Mouse (Mus musculus): ENCODE data around the gene Syndig1l. TPM values are rescaled to one million over a fixed set of nuclear protein-coding genes. Genes with fewer than 3 reads are reported as not detected.

Syndig1l gene
- under 1 TPM; 0.71 to 0.87 TPM for total RNA-seq (2021)
- long read RNA-seq, experiment 1, result 0 reads
- long read RNA-seq, experiment 2, partial matches to known transcripts, result 0 of 4 reads
- long read RNA-seq, experiment 2, other reads (novel, unspliced or antisense), result 1 of 4 reads

DNA sequence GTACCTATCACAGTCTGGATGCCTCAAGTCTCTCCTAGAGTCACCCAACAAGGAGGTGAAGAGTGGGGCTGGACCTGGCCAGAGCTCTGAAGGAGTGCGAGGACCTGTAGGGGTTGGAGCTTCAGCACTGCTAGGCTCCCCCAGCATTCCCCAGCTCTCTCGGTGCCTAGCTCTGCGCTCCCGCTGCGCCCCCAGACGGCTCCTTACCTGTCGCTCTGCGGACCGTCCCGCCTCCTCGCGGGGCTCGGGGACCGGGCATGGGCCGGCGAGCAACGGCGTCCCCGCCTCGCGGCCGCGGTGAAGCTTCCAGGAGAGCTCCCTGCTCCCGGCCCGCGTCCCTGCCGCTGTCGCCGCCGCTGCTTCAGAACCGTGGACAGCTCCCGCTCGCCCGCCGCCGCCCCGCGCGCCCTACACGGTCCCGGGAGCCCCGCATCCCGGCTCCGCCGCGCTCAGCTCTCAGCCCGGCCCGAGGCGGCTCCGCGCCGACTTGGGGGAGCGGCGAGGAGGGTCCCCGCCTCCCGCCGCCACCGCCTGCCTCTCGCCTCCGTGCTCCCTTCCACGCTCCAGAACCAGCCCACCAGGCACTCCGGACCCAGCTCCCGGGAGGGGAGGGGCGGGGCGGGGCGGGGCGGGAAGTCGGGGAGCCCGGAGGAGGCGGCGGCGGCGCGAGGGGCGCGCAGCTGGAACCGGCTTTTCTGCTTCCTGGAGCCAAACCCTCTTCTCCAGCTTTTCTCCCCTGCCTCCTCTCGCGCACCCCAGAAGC lies at the start of gene Syndig1l:
Syndig1l (minus strand) TSS at position 513 of the 763 bp plus-strand sequence.
- DNase-seq (ENCODE audit: low spot score in 2 of 2), result peak; percentile 42 to 77

DNA sequence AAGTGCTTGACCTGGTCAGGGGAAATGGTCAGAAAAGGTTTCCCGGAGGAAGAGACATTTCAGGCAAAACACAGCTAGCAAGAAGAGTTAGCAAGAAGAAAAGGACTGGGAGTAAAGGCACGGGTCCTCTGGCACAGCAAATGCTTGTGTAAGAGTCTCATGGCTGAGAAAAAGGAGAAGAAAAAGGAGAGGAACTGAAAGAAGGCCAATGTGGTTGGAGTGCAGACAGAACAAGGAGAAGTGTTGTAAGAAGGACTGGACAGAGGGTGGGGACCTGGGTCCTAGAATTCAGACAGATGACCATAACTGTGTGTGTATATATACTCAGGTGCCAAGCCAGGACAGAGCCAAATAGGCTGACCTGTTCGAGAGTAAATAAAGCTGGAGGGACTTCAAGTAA lies 49.5 kb upstream of the Syndig1l start:
- no peak for DNase-seq (ENCODE audit: low spot score in 2 of 2)

DNA sequence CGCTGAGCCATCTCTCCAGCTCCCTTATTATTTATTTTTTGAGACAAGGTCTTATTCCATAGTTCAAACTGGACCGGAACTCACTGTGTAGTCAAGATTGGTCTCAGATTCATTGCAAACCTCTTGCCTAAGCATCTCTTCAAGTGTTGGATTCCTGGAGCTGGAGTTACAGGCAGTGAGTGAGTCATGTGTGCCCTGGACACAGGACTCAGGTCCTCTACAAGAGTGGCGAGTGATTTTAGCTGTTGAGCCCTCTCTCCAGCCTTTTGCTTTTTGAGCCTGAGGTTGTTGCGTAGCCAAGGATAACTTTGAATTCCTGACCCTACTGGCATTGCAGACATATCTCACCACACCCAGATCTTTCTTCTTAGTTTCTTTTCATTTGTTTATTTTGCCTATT lies 47.1 kb upstream of the Syndig1l start:
- DNase-seq (ENCODE audit: low spot score in 2 of 2), result no peak

DNA sequence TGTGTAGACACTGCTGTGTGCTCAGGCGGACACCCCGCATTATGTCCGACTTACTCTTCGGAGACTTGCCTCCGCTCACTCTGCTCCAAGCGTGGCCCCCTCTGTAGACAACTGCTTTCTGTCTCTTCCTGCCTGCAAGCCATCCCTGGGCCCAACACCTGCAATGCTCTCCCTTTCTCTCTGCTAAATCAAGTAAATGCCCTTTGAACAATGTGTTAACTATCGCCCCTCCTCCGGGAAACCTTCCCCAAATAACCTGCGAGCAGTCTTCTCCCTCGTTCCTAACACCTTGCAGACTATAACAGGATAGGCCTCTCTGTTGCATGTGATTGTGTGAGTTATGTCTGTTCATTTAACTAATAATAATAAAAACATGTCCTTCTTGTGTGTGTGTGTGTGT lies 44.9 kb upstream of the Syndig1l start:
- no peak for DNase-seq (ENCODE audit: low spot score in 2 of 2)

- no peak for DNase-seq (ENCODE audit: low spot score in 2 of 2)
Observed at GRCm38 (mm10) chr12:84733366-84733765, 34.7 kb upstream of the Syndig1l start.

DNA sequence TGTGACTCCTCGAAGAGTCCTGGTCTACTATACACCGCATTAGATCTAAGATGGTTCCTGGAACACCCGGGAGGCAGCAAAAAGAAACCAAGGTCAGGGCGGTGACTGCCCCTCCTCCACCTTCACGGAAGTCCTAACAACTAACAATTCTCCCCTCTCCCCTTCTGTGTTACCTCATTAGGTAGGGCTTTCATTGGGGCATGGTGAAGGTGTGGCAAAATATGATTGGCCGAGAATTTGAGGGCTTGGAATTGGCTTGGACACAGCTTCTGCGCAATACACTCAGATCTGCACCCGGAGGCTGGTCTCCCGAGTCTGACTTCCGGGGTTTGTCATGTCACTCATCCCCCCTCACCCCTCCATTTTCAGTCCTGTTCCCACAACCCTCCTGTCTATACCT lies 29.8 kb upstream of the Syndig1l start:
- no peak for DNase-seq (ENCODE audit: low spot score in 2 of 2)

GRCm38 (mm10) chr12:84727434-84727833 lies 28.8 kb upstream of the Syndig1l start:
- no peak for DNase-seq (ENCODE audit: low spot score in 2 of 2)

DNA sequence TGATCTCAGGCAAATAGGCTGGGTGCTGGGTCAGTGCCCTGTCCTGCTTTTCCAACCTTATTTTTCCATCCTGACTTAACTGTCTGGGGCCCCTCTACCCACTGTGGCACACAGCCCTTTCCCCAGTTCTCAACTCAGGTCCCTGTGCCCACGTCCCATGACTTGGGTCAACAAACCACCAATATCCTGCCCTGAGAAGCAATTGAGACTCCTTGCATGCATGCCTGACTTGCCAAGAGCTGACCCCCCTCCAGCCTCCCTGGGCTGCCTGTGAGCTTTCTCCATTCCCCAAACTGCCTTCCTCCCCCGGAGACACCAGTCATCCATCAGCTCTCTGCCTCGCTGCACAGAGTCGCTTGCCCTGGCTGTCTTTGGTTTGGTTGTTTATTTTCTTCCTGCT lies 28.4 kb upstream of the Syndig1l start:
- DNase-seq (ENCODE audit: low spot score in 2 of 2), result no peak

DNA sequence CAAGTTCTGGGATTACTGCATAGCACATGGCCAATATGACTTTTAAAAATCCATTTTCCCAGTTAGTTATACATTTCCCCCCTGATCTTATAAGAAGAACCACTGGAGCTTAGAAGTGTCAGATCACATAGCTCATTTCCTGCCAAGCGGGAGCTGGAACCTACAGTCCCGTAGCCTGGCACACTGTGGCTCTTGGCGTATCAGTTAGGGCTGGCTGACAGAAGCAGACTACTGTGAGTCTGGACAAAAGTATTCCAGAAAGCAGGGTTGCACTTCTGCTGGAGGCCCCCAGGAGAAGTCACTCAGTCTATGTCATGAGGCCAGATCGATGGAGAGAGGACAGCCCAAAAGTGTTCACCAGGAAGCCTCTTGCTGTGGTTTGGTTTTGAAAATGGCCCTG lies 27.8 kb upstream of the Syndig1l start:
- no peak for DNase-seq (ENCODE audit: low spot score in 2 of 2)

DNA sequence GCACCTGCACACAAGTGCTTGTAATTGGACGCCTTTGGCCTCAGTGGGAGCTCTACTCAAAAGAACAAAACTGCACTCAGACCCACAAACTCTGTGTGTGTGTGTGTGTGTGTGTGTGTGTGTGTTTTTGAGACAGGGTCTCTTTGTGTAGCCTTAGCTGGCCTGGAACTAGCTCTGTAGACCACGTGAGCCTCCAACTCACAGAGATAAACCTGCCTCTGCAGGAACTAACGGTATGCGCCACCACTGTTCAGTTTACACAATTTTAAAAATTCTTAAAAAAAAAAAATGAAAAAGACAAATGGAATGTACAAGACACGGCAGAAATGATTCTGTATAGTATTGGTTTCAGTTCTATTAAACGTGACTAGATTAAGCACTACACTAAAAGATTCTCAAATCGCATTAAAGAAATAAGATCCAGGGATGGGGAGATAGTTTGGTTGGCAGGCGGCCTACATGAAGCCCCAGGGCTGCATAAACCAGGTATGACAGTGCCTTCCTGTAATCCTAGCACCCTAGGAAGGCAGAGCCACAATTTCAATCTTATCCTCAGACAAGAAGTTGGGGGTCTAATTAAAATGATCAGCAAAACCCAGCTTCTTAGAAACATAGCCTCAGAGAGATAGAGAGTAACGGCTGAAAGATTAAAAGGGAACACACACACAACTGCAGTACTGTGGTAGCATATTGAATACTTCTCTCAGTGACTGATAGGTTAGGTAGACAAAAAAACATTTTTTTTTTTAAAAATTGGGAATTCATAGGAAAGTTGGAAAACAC lies 20.0 kb upstream of the Syndig1l start:
- no peak for DNase-seq (ENCODE audit: low spot score in 2 of 2)

- DNase-seq (ENCODE audit: low spot score in 2 of 2), result no peak
Observed at GRCm38 (mm10) chr12:84714578-84714977, 15.9 kb upstream of the Syndig1l start.

- peak in 1 of 2 experiments; percentile 12 for DNase-seq (ENCODE audit: low spot score in 2 of 2)
Observed at GRCm38 (mm10) chr12:84709842-84710439, 11.3 kb upstream of the Syndig1l start.

- no peak for DNase-seq (ENCODE audit: low spot score in 2 of 2)
Observed at GRCm38 (mm10) chr12:84707804-84708203, 9.2 kb upstream of the Syndig1l start.

DNA sequence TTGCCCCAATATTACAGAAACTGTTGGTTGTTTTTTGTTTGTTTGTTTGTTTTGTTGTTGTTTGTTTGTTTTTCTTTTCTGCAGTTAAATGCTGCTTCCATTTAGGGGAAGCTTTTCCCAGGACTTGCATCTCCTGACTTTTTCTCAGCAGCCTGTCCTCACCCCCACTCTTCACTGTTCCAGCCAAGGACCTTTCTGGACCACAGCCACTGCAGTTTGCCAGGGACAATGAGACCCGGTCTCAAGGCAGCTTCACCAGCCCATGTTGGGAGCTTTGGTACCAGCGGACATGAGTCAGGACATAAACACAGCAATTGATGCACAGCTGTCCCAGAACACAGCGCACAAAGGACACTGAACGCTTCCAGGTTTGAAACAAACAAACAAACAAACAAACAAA lies 8.3 kb upstream of the Syndig1l start:
- no peak for DNase-seq (ENCODE audit: low spot score in 2 of 2)

DNA sequence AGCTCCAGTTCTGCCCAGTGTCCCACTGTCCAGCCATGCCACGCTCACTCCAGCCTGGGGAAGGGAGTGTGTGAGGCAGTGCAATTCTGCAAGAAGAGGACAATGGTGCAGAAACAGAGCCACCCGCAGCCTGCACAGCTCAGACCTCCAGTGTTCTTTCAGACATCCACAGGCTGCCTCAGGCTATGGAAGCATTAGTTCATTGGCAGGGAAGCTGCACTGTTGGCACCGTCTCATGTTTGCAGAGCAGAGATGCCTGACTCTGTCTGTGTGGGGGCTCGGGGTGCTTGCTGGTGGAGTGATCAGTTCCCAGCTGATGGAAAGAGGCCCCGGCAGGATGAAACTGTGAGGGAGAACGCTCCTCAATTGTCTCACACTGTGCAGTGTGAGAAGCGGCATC lies 4.0 kb upstream of the Syndig1l start:
- DNase-seq (ENCODE audit: low spot score in 2 of 2), result no peak

GRCm38 (mm10) chr12:84692141-84692540 lies 6.5 kb downstream of the Syndig1l start:
- no peak for DNase-seq (ENCODE audit: low spot score in 2 of 2)

DNA sequence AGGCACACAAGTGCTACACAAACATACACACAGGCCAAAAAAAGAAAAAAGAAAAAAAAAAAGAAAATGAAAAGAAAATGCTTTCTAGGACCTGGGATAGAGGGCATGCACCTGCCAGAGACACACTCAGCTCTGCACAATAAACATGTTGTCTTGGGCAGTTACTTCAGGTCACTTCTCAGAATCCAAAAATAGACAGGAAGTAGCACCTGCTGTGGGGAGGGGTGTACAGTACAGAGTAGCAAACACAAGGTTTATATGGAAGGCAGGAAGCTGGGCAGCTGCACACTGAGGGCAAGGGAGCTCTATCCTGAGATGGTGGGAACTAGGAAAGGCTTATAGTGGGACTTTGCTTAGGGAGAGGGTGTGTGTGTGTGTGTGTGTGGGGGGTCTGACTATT lies 7.3 kb downstream of the Syndig1l start:
- no peak for DNase-seq (ENCODE audit: low spot score in 2 of 2)

DNA sequence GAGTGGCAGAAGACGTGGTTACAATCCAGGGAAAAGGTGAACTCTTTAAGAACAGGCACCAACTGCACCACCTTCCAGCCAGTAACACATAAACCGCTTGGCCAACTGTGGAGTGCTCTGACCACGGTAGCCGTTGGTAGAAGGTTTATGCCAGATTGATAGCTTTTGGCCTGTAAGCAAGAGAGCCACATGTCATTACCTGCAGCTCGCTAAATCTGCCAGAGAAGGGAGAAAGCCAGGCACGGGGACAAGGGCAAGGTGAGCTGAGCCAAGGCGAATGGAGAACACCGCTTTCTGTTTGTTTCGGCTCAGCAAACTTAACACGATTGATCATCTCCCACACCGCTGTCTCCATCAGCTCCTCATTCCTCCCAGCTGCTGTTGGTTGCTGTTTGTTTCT lies 9.6 kb downstream of the Syndig1l start:
- no peak for DNase-seq (ENCODE audit: low spot score in 2 of 2)

DNA sequence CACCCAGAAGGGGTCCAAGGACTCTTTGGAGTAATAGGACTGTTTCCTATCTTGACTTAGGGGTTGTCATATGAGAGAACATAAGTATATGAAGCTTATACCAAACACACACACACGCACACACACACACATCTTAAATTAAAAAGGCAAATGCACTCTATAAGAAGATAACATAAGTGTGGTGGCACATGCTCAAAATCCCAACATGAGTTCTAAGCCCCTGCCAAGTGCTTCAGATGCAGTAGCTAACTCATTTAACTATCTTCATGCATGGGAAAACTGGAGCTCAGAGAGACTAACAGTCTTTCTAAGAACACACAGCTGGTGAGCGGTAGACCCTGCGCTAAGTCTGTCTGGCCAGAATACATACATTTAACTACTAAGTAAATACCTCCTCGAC lies 11.1 kb downstream of the Syndig1l start:
- DNase-seq (ENCODE audit: low spot score in 2 of 2), result no peak

DNA sequence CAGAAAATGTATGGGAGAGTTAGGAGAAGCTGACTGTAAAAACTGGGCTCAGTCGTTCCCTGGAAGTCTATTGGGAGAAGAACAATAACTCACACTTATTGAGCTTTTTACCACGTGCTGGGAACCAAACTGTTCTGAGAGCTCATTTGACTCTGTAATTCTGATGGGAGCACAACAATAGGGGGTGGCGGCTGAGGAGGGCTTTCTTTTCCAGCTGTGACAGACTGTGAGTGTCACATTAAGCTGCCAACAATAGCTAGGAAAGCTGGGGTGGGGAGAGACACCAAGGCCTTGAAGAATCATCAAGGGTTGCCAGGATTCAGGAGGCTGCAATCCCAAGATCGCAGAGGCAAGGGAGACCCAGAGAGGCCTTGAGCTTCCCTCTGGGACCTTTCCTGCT lies 12.5 kb downstream of the Syndig1l start:
- DNase-seq (ENCODE audit: low spot score in 2 of 2), result no peak

- DNase-seq (ENCODE audit: low spot score in 2 of 2), result no peak
Observed at GRCm38 (mm10) chr12:84684569-84684968, 14.1 kb downstream of the Syndig1l start.

- no peak for DNase-seq (ENCODE audit: low spot score in 2 of 2)
Observed at GRCm38 (mm10) chr12:84676011-84676410, 22.6 kb downstream of the Syndig1l start.
